Mouse (Mus musculus): ENCODE measurements around the gene Rara. TPM values are rescaled to one million over a fixed set of nuclear protein-coding genes. Genes with fewer than 3 reads are reported as not detected.
"Not testable (repeated sequence)": the region's sequence is repeated elsewhere in the genome, so short reads cannot be mapped to it uniquely, and the experiment has no call there.

Rara gene
- polyA plus RNA-seq, 1 experiment from 2014 or later = 43.2 TPM

- H3K4me1 ChIP-seq (ENCODE audit: insufficient read depth) = no peaks in the 10 kb centered on the region
- DNase-seq (no peak), ATAC-seq (ENCODE audit: insufficient read depth) (0 out of 2 replicates have a peak, but pooled peaks have one; percentile 4)
- 1% methylated on average over 28 of the region's 28 CpGs for WGBS
- H3K9me3 ChIP-seq (ENCODE audit: low read depth, low read length) = no peaks in the 10 kb centered on the region
- peak within 1 kb of the TSS; percentile 99 for H3K4me2 ChIP-seq
- H3K36me3 ChIP-seq (ENCODE audit: insufficient read depth) = no peaks in the 10 kb centered on the region
- no peak within 1 kb of the TSS for H3K27ac ChIP-seq (ENCODE audit: low read depth)
- no peak for TF ChIP-seq CTCF (IDR thresholded peaks at IDR 0.05; ENCODE audit: low read depth)
- peak within 1 kb of the TSS; percentile 57 for H3K4me3 ChIP-seq (ENCODE audit: low read depth, low read length)
- peak within 1 kb of the TSS; percentile 48 for H3K9ac ChIP-seq
- peaks cover 22% of the 10 kb centered on the region for H3K27me3 ChIP-seq (ENCODE audit: insufficient read depth, low read length)
Measured at GRCm38 (mm10) chr11:98982773-98983133, 55.1 kb downstream of the Rara start, which contains the start of gene Gjd3. TSS of gene Gjd3 (minus strand) at chr11:98983016.

DNA sequence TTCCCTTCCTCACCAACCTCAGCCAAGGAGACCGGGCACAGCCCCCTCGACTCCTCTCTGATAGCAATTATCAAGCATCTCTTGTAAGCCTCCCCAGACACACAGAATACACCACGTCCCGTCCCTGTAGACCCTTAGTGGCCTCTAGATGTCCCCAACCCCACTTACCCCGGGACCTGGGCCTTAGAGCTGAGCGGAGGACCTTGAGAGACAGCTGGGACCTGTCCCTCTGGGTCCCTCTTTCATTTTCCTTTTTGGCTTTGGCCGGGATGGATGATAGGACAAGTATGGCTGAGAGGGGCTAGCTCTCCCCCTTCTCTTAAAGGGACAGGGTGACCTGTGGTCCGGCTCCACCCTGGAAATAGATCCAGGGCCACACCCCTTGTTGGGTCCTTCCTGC lies 55.9 kb downstream of the Rara start:
- peak overlapping the region; percentile 99; the same call in 1 of the 2 replicates for H3K4me2 ChIP-seq
- no peak for DNase-seq

DNA sequence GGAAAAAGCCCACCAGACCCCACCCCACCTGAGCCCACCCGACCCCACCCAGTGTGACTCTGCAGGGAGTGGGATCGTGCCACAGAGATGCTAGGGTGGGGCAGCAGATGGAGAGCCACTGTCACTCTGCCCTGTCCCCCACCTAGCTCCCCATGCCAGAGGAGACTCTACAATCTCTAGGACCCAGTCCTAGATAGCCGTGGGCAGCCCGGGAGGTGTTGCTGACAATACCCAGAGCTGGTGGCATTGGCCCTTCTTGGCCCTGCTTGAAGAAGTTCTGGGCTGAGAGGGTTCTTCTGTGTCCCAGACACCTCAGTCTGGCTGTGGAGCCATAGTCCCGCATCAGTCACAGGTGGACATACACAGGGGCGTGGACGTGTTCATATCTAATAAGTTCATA lies 57.9 kb downstream of the Rara start:
- TF ChIP-seq CTCF (IDR thresholded peaks at IDR 0.05; ENCODE audit: low read depth) = no peak
- no peak overlapping the region for H3K4me3 ChIP-seq (ENCODE audit: low read depth, low read length)
- H3K36me3 ChIP-seq (ENCODE audit: insufficient read depth) = peaks cover 14% of the 10 kb centered on the region; the same call in 1 of the 2 replicates
- H3K27me3 ChIP-seq (ENCODE audit: insufficient read depth, low read length) = peaks cover 22% of the 10 kb centered on the region
- no peak overlapping the region for H3K4me2 ChIP-seq
- ATAC-seq (ENCODE audit: insufficient read depth) (no peak), DNase-seq (no peak)
- no peak overlapping the region for H3K27ac ChIP-seq (ENCODE audit: low read depth)
- H3K9ac ChIP-seq = no peak overlapping the region
- 85% methylated on average over 7 of the region's 7 CpGs for WGBS
- H3K4me1 ChIP-seq (ENCODE audit: insufficient read depth) = no peaks in the 10 kb centered on the region
- no peaks in the 10 kb centered on the region for H3K9me3 ChIP-seq (ENCODE audit: low read depth, low read length)

More for the DNA sequence above, 55.9 kb downstream of the Rara start:
- 40% methylated on average over 8 of the region's 8 CpGs for WGBS
- Histone ChIP-seq H3K27ac (ENCODE audit: low read depth) (no peak overlapping the region), H3K4me1 (ENCODE audit: insufficient read depth) (no peaks in the 10 kb centered on the region), H3K27me3 (ENCODE audit: insufficient read depth, low read length) (peaks cover 22% of the 10 kb centered on the region), H3K9ac (no peak overlapping the region), H3K9me3 (ENCODE audit: low read depth, low read length) (no peaks in the 10 kb centered on the region), H3K36me3 (ENCODE audit: insufficient read depth) (0 out of 2 replicates have a peak, but pooled peaks cover 2% of the 10 kb centered on the region), H3K4me3 (ENCODE audit: low read depth, low read length) (peak overlapping the region; percentile 57; the same call in 1 of the 2 replicates)
- no peak for ATAC-seq (ENCODE audit: insufficient read depth)
- no peak for TF ChIP-seq CTCF (IDR thresholded peaks at IDR 0.05; ENCODE audit: low read depth)

GRCm38 (mm10) chr11:98988260-98988659 lies 60.6 kb downstream of the Rara start:
- peaks cover 37% of the 10 kb centered on the region for H3K36me3 ChIP-seq (ENCODE audit: insufficient read depth)
- not testable (repeated sequence) for H3K27me3 ChIP-seq (ENCODE audit: insufficient read depth, low read length); H3K9ac ChIP-seq; H3K27ac ChIP-seq (ENCODE audit: low read depth); DNase-seq; H3K4me3 ChIP-seq (ENCODE audit: low read depth, low read length); H3K4me1 ChIP-seq (ENCODE audit: insufficient read depth); ATAC-seq (ENCODE audit: insufficient read depth); H3K4me2 ChIP-seq; H3K9me3 ChIP-seq (ENCODE audit: low read depth, low read length)
- WGBS = 96% methylated on average over 5 of the region's 6 CpGs

DNA sequence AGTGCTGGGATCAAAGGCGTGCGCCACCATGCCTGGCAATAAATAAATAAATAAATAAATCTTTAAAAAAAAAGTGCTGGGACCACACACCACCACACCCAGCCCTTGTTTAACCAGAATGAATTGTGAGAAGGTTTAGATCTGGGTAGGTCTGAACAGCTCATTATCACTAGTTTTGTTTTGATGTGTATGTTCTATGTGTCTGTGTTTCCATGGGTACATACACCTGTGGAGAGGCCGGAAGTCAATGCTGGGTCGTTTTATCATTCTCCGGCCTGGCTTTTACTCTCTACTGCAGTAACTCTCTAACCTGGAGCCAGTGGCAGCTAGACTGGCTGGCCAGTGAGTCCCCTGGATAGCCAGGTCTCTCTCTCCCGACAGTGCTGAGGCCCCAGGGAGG lies 63.2 kb downstream of the Rara start:
- no peak overlapping the region for H3K27ac ChIP-seq (ENCODE audit: low read depth)
- H3K36me3 ChIP-seq (ENCODE audit: insufficient read depth) = peaks cover 63% of the 10 kb centered on the region
- no peak overlapping the region for H3K4me3 ChIP-seq (ENCODE audit: low read depth, low read length)
- H3K4me1 ChIP-seq (ENCODE audit: insufficient read depth) = no peaks in the 10 kb centered on the region
- H3K27me3 ChIP-seq (ENCODE audit: insufficient read depth, low read length) = no peaks in the 10 kb centered on the region
- DNase-seq (no peak), ATAC-seq (ENCODE audit: insufficient read depth) (peak; percentile 38; the same call in 1 of the 2 replicates)
- no peaks in the 10 kb centered on the region for H3K9me3 ChIP-seq (ENCODE audit: low read depth, low read length)
- no peak overlapping the region for H3K9ac ChIP-seq
- 80% methylated on average over 6 of the region's 6 CpGs for WGBS
- TF ChIP-seq CTCF (IDR thresholded peaks at IDR 0.05; ENCODE audit: low read depth) = no peak
- no peak overlapping the region for H3K4me2 ChIP-seq

DNA sequence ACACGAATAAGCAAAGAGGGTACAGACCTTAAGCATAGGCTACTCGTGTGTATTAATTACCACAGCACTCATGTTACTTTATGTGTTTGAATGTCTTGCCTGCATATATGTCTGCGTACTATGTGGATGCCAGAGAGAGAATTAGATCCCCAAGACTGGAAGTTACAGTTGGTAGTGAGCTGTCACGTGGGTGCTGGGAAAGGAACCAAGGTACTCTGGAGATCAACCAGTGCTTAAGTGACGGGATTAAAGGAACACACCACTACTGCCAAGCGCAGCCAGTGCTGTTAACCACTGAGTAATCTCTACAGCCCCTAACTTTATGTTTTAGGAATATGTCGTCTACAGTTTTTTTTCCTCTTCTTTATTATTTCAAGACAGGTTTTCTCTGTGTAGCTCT lies 68.4 kb downstream of the Rara start:
- Histone ChIP-seq H3K4me1 (ENCODE audit: insufficient read depth) (no peaks in the 10 kb centered on the region), H3K4me2 (no peak overlapping the region), H3K27me3 (ENCODE audit: insufficient read depth, low read length) (no peaks in the 10 kb centered on the region), H3K4me3 (ENCODE audit: low read depth, low read length) (no peak overlapping the region), H3K9ac (no peak overlapping the region), H3K9me3 (ENCODE audit: low read depth, low read length) (no peaks in the 10 kb centered on the region), H3K27ac (ENCODE audit: low read depth) (no peak overlapping the region), H3K36me3 (ENCODE audit: insufficient read depth) (peaks cover 99% of the 10 kb centered on the region)
- ATAC-seq (ENCODE audit: insufficient read depth) (no peak), DNase-seq (no peak)
- WGBS = 92% methylated on average over 7 of the region's 7 CpGs
- no peak for TF ChIP-seq CTCF (IDR thresholded peaks at IDR 0.05; ENCODE audit: low read depth)

- Histone ChIP-seq H3K4me2 (no peak overlapping the region), H3K27me3 (ENCODE audit: insufficient read depth, low read length) (no peaks in the 10 kb centered on the region), H3K27ac (ENCODE audit: low read depth) (no peak overlapping the region), H3K9me3 (ENCODE audit: low read depth, low read length) (no peaks in the 10 kb centered on the region), H3K36me3 (ENCODE audit: insufficient read depth) (peaks cover 99% of the 10 kb centered on the region), H3K4me1 (ENCODE audit: insufficient read depth) (no peaks in the 10 kb centered on the region), H3K4me3 (ENCODE audit: low read depth, low read length) (no peak overlapping the region), H3K9ac (no peak overlapping the region)
- no peak for ATAC-seq (ENCODE audit: insufficient read depth)
- no peak for TF ChIP-seq CTCF (IDR thresholded peaks at IDR 0.05; ENCODE audit: low read depth)
- no peak for DNase-seq
- 93% methylated on average over 4 of the region's 4 CpGs for WGBS
Measured at GRCm38 (mm10) chr11:98997659-98998058, 70.0 kb downstream of the Rara start.

GRCm38 (mm10) chr11:98998776-98999175 lies 71.2 kb downstream of the Rara start:
- DNase-seq = peak; percentile 40
- Histone ChIP-seq H3K4me3 (ENCODE audit: low read depth, low read length) (no peak overlapping the region), H3K27me3 (ENCODE audit: insufficient read depth, low read length) (no peaks in the 10 kb centered on the region), H3K36me3 (ENCODE audit: insufficient read depth) (peaks cover 99% of the 10 kb centered on the region), H3K4me2 (no peak overlapping the region), H3K27ac (ENCODE audit: low read depth) (no peak overlapping the region), H3K4me1 (ENCODE audit: insufficient read depth) (no peaks in the 10 kb centered on the region), H3K9me3 (ENCODE audit: low read depth, low read length) (no peaks in the 10 kb centered on the region), H3K9ac (no peak overlapping the region)
- no peak for ATAC-seq (ENCODE audit: insufficient read depth)
- TF ChIP-seq CTCF (IDR thresholded peaks at IDR 0.05; ENCODE audit: low read depth) = peak; percentile 27

Measured in lung, embryonic 14.5 days (tissue).